Mouse (Mus musculus) bone marrow, adult 2 months (tissue): ENCODE data around the gene Rnf144a. TPM values are rescaled to one million over a fixed set of nuclear protein-coding genes. Genes with fewer than 3 reads are reported as not detected.
"Not testable (repeated sequence)": the region's sequence is repeated elsewhere in the genome, so short reads cannot be mapped to it uniquely, and the experiment has no call there.

Experiments used
- H3K27ac ChIP-seq: fragments of 200-500 bp; 2 replicates; pipeline ENCODE4 v1.5.1; 2012; ENCODE audit warnings: low read depth, mild to moderate bottlenecking, control low read depth, inconsistent platforms, low read length; ENCODE audit not compliant: control insufficient read depth, poor library complexity, insufficient read depth
- H3K4me1 ChIP-seq: fragments of 200-500 bp; 2 replicates; pipeline ENCODE4 v1.6.1; 2011; ENCODE audit warnings: low read length; ENCODE audit not compliant: control insufficient read depth, insufficient read depth
- H3K4me3 ChIP-seq: fragments of 200-500 bp; replicated peaks from 2 replicates; pipeline ENCODE3; 2011; ENCODE audit warnings: mild to moderate bottlenecking, low read depth, low read length, control low read depth; ENCODE audit not compliant: control insufficient read depth
- CTCF ChIP-seq: fragments of 200-500 bp; IDR thresholded peaks from 2 replicates; pipeline ENCODE4 v1.5.1; 2011; ENCODE audit warnings: low read length, control low read depth; ENCODE audit not compliant: control insufficient read depth, insufficient read depth
- POLR2A ChIP-seq: fragments of 200-500 bp; IDR thresholded peaks from 2 replicates; pipeline ENCODE4 v1.6.1; 2011; ENCODE audit warnings: low read depth, mild to moderate bottlenecking, control low read depth, low read length, borderline replicate concordance; ENCODE audit not compliant: control insufficient read depth
- WGBS: fragments of 180-500 bp; shearing (Covaris S2); methylation state at CpG from one replicate; pipeline ENCODE4 v1.1.7; 2018; 5-methylcytosine and 5-hydroxymethylcytosine counted together
- polyA plus RNA-seq: library from polyadenylated mRNA; stranded (reverse); fragments of >200 nt; gene quantifications from 2 replicates; pipeline ENCODE4 v1.2.4, GENCODE M21; 2011; ENCODE audit warnings: low replicate concordance; ENCODE audit not compliant: missing spikeins, insufficient read depth, insufficient read length

Gene Rnf144a
- polyA plus RNA-seq, 1 experiment: 13.2 TPM

GRCm38 (mm10) chr12:26316261-26316660 lies 98.8 kb downstream of the Rnf144a start:
- WGBS: 19% methylated on average over 3 of the region's 3 CpGs
- TF ChIP-seq CTCF: no peak
- TF ChIP-seq POLR2A: no peak
- no peak overlapping the region for H3K4me3 ChIP-seq
- H3K4me1 ChIP-seq: peaks cover 1% of the 10 kb centered on the region; the same call in 1 of the 2 replicates
- H3K27ac ChIP-seq: peak overlapping the region; percentile 54; the same call in 1 of the 2 replicates

DNA sequence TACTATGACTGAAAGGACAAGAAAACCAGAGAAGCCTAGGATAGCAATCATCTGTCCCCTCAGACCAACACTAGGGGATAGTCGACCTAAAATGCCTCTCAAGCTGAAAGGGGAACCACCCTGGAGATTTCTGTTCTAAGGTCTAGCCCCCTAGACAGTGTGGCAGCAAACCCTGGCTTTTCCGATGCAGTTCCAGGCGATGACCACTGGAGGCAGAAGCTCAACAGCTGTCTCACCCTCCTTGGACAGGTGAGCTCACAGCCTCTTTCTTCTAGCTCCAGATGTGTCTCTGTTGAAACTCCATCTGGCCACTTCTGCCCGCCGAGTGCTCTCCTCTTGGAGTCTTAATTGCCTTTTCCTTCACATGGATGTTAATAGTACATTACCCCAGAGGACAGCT lies 100.1 kb downstream of the Rnf144a start:
- WGBS: 23% methylated on average over 5 of the region's 5 CpGs
- H3K4me3 ChIP-seq: no peak overlapping the region
- peaks cover 1% of the 10 kb centered on the region; the same call in 1 of the 2 replicates for H3K4me1 ChIP-seq
- no peak overlapping the region for H3K27ac ChIP-seq
- TF ChIP-seq POLR2A: no peak
- TF ChIP-seq CTCF: peak; percentile 71

DNA sequence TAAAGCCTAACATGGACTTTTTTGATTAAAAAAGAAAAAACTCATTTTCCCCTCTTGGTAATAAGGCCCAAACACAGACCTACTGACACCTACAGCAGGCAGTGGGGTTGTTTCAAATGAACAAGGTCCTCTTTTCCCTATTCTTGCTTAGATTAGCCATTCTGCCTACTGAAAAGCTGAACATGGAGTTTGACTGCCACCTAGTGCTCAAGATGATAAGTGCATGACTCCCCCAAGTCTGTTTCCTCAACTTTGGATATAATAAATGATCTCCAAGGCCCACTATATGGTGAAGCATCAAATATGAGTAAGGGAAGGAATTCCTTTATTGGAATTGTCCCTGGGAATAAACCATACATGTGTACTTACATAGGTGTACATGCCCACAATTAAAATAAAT lies 103.5 kb downstream of the Rnf144a start:
- H3K27ac ChIP-seq: no peak overlapping the region
- TF ChIP-seq CTCF (peak; percentile 36; the same call in 1 of the 2 replicates), POLR2A (no peak)
- peaks cover 1% of the 10 kb centered on the region; the same call in 1 of the 2 replicates for H3K4me1 ChIP-seq
- no peak overlapping the region for H3K4me3 ChIP-seq

- WGBS: 78% methylated on average over 11 of the region's 11 CpGs
- H3K4me1 ChIP-seq: no peaks in the 10 kb centered on the region
- TF ChIP-seq POLR2A (no peak), CTCF (no peak)
- H3K4me3 ChIP-seq: no peak overlapping the region
- no peak overlapping the region for H3K27ac ChIP-seq
Measured at GRCm38 (mm10) chr12:26310247-26310646, 104.8 kb downstream of the Rnf144a start.

GRCm38 (mm10) chr12:26302886-26303285 lies 112.2 kb downstream of the Rnf144a start:
- 65% methylated on average over 5 of the region's 5 CpGs for WGBS
- TF ChIP-seq CTCF (no peak), POLR2A (no peak)
- H3K4me3 ChIP-seq: no peak overlapping the region
- H3K4me1 ChIP-seq: no peaks in the 10 kb centered on the region; the same call in 1 of the 2 replicates
- H3K27ac ChIP-seq: no peak overlapping the region

- Histone ChIP-seq H3K4me1 (no peaks in the 10 kb centered on the region; the same call in 1 of the 2 replicates), H3K4me3 (no peak overlapping the region), H3K27ac (no peak overlapping the region)
- no peak for TF ChIP-seq POLR2A
- no peak for TF ChIP-seq CTCF
- 68% methylated on average over 7 of the region's 7 CpGs for WGBS
Measured at GRCm38 (mm10) chr12:26299515-26300090, 115.5 kb downstream of the Rnf144a start.

DNA sequence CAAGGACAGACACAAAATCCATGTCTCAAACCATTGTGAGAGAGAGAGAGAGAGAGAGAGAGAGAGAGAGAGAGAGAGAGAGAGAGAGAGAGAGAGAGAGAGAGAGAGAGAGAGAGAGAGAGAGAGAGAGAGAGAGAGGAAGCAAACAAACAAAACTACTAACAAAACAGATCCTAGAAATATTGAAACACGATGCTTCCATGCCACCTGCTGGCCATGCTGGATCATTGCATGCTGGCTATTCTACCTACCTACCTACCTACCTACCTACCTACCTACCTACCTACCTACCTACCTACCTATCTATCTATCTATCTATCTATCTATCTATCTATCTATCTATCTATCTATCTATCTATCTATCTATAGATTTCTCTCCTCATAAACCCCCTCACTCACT lies 119.1 kb downstream of the Rnf144a start:
- 0% methylated on average over 1 of the region's 1 CpGs for WGBS
- peak; percentile 49 for TF ChIP-seq CTCF
- H3K4me3 ChIP-seq, H3K4me1 ChIP-seq, H3K27ac ChIP-seq: not testable (repeated sequence)

- H3K27ac ChIP-seq: no peak overlapping the region
- TF ChIP-seq POLR2A (no peak), CTCF (no peak)
- no peaks in the 10 kb centered on the region; the same call in 1 of the 2 replicates for H3K4me1 ChIP-seq
- no peak overlapping the region for H3K4me3 ChIP-seq
- 61% methylated on average over 2 of the region's 2 CpGs for WGBS
Measured at GRCm38 (mm10) chr12:26289200-26289599, 125.9 kb downstream of the Rnf144a start.

GRCm38 (mm10) chr12:26288347-26288746 lies 126.7 kb downstream of the Rnf144a start:
- H3K27ac ChIP-seq: no peak overlapping the region
- H3K4me3 ChIP-seq: no peak overlapping the region
- H3K4me1 ChIP-seq: no peaks in the 10 kb centered on the region; the same call in 1 of the 2 replicates
- TF ChIP-seq POLR2A: no peak
- no peak for TF ChIP-seq CTCF
- WGBS: 41% methylated on average over 1 of the region's 1 CpGs
